Mouse (Mus musculus) forebrain, postnatal 0 days (tissue): Measurements from ENCODE around the gene Cetn4. TPM values are rescaled to one million over a fixed set of nuclear protein-coding genes. Genes with fewer than 3 reads are reported as not detected.

Experiments
- ATAC-seq: fragments of 200-750 bp; cut with Nextera tagmentation; 2 replicates; pipeline ENCODE4 v1.8.0; 2017; ENCODE audit warnings: mild to moderate bottlenecking, moderate library complexity
- DNase-seq: peaks from one replicate; pipeline ENCODE4 v3.0.0-alpha.2; 2015
- H3K27ac ChIP-seq: fragments of 300-500 bp; sonication (generic); 2 replicates; pipeline ENCODE4 v1.5.1; 2014; ENCODE audit warnings: low read depth, mild to moderate bottlenecking, antibody characterized with exemption, low read length, moderate library complexity, mixed read lengths
- H3K27me3 ChIP-seq: fragments of 300-500 bp; sonication (generic); 2 replicates; pipeline ENCODE4 v1.6.1; 2014; ENCODE audit warnings: mild to moderate bottlenecking, low read length, mixed read lengths; ENCODE audit not compliant: insufficient read depth
- H3K36me3 ChIP-seq: fragments of 300-500 bp; sonication (generic); 2 replicates; pipeline ENCODE4 v1.6.1; 2014; ENCODE audit warnings: mild to moderate bottlenecking, moderate library complexity; ENCODE audit not compliant: insufficient read depth
- H3K4me1 ChIP-seq: fragments of 300-500 bp; sonication (generic); 2 replicates; pipeline ENCODE4 v1.6.1; 2014; ENCODE audit warnings: antibody characterized with exemption; ENCODE audit not compliant: insufficient read depth
- H3K4me2 ChIP-seq: fragments of 300-500 bp; sonication (generic); 2 replicates; pipeline ENCODE4 v1.6.1; 2014; ENCODE audit warnings: low read depth, mild to moderate bottlenecking, moderate library complexity
- H3K4me3 ChIP-seq: fragments of 300-500 bp; sonication (generic); 2 replicates; pipeline ENCODE4 v1.5.1; 2014; ENCODE audit warnings: low read depth, low read length, mixed read lengths
- H3K9ac ChIP-seq: fragments of 300-500 bp; sonication (generic); 2 replicates; pipeline ENCODE4 v1.6.1; 2014; ENCODE audit warnings: mild to moderate bottlenecking
- H3K9me3 ChIP-seq: fragments of 300-500 bp; sonication (generic); 2 replicates; pipeline ENCODE4 v1.6.1; 2016; ENCODE audit warnings: low read length
- CTCF ChIP-seq: sonication (generic); IDR thresholded peaks from 2 replicates; pipeline ENCODE4 v1.5.1; 2016; ENCODE audit warnings: antibody characterized with exemption, control low read depth, low read depth
- whole genome bisulfite sequencing: fragments of 180-500 bp; shearing (Covaris S2); extraction: QIAGEN DNeasy Blood & Tissue Kit; methylation state at CpG from one replicate; pipeline ENCODE4 v1.1.7; 2014; 5-methylcytosine and 5-hydroxymethylcytosine counted together
- polyA plus RNA-seq: library from polyadenylated mRNA; unstranded; fragments of >200 nt; fragmentation: Nextera tagmentation; extraction: Ambion mirVana; gene quantifications from 2 replicates; pipeline ENCODE4 v1.2.1, GENCODE M21; 2015
- total RNA-seq: library from RNA; depleted of rRNA; stranded (reverse); fragments of >200 nt; gene quantifications from 2 replicates; pipeline ENCODE4 v1.2.3, GENCODE M21; 2014

The Cetn4 gene
- total and polyA plus RNA-seq, 2 experiments from 2014 or later, result 4.1 to 5.0 TPM

GRCm38 (mm10) chr3:37348221-37349165, 36.0 kb upstream of the Cetn4 start, which contains the start of gene Fgf2:
Gene Fgf2 (plus strand): TSS chr3:37348346.
- no peaks in the 10 kb centered on the region for H3K36me3 ChIP-seq
- TF ChIP-seq CTCF, result no peak

GRCm38 (mm10) chr3:37347671-37348070, 35.2 kb upstream of the Cetn4 start:
- Histone ChIP-seq H3K9me3 (no peaks in the 10 kb centered on the region), H3K27ac (no peak overlapping the region), H3K4me1 (0 out of 2 replicates have a peak, but pooled peaks cover 6% of the 10 kb centered on the region), H3K9ac (no peak overlapping the region), H3K27me3 (peaks cover 3% of the 10 kb centered on the region), H3K4me2 (no peak overlapping the region), H3K36me3 (no peaks in the 10 kb centered on the region), H3K4me3 (no peak overlapping the region)
- ATAC-seq (no peak), DNase-seq (no peak)
- WGBS, result 39% methylated on average over 9 of the region's 9 CpGs
- TF ChIP-seq CTCF, result no peak

More at GRCm38 (mm10) chr3:37348221-37349165, 36.0 kb upstream of the Cetn4 start, which contains the start of gene Fgf2:
- Histone ChIP-seq H3K9me3 (no peaks in the 10 kb centered on the region), H3K27me3 (peaks cover 3% of the 10 kb centered on the region), H3K27ac (no peak within 1 kb of the TSS), H3K4me1 (0 out of 2 replicates have a peak, but pooled peaks cover 6% of the 10 kb centered on the region), H3K9ac (peak within 1 kb of the TSS; percentile 48), H3K4me2 (peak within 1 kb of the TSS; percentile 100), H3K4me3 (peak within 1 kb of the TSS; percentile 55)
- ATAC-seq (peak; percentile 79), DNase-seq (peak; percentile 36)
- WGBS, result 4% methylated on average over 75 of the region's 75 CpGs

- WGBS, result 81% methylated on average over 5 of the region's 5 CpGs
- no peak for TF ChIP-seq CTCF
- H3K4me1 ChIP-seq, result 0 out of 2 replicates have a peak, but pooled peaks cover under 1% of the 10 kb centered on the region
- H3K9me3 ChIP-seq, result no peaks in the 10 kb centered on the region
- no peaks in the 10 kb centered on the region for H3K36me3 ChIP-seq
- H3K4me2 ChIP-seq, result no peak overlapping the region
- no peak overlapping the region for H3K9ac ChIP-seq
- no peak overlapping the region for H3K27ac ChIP-seq
- no peak overlapping the region for H3K4me3 ChIP-seq
- ATAC-seq (no peak), DNase-seq (no peak)
- no peaks in the 10 kb centered on the region; the same call in 1 of the 2 replicates for H3K27me3 ChIP-seq
Observed at GRCm38 (mm10) chr3:37342811-37343210, 30.3 kb upstream of the Cetn4 start.

GRCm38 (mm10) chr3:37341110-37341509, 28.6 kb upstream of the Cetn4 start:
- ATAC-seq (no peak), DNase-seq (no peak)
- no peaks in the 10 kb centered on the region for H3K27me3 ChIP-seq
- H3K4me1 ChIP-seq, result no peaks in the 10 kb centered on the region
- H3K27ac ChIP-seq, result no peak overlapping the region
- H3K36me3 ChIP-seq, result no peaks in the 10 kb centered on the region
- no peak overlapping the region for H3K9ac ChIP-seq
- 67% methylated on average over 5 of the region's 5 CpGs for WGBS
- no peaks in the 10 kb centered on the region for H3K9me3 ChIP-seq
- no peak overlapping the region for H3K4me3 ChIP-seq
- H3K4me2 ChIP-seq, result no peak overlapping the region
- TF ChIP-seq CTCF, result peak; percentile 23; the same call in 1 of the 2 replicates

- no peaks in the 10 kb centered on the region for H3K9me3 ChIP-seq
- no peaks in the 10 kb centered on the region for H3K27me3 ChIP-seq
- H3K4me1 ChIP-seq, result no peaks in the 10 kb centered on the region
- H3K36me3 ChIP-seq, result no peaks in the 10 kb centered on the region
- ATAC-seq (no peak), DNase-seq (no peak)
- H3K9ac ChIP-seq, result no peak overlapping the region
- no peak overlapping the region for H3K4me3 ChIP-seq
- 95% methylated on average over 4 of the region's 4 CpGs for WGBS
- H3K4me2 ChIP-seq, result no peak overlapping the region
- TF ChIP-seq CTCF, result no peak
- no peak overlapping the region for H3K27ac ChIP-seq
Observed at GRCm38 (mm10) chr3:37334053-37334452, 21.5 kb upstream of the Cetn4 start.

GRCm38 (mm10) chr3:37331999-37332449, 19.5 kb upstream of the Cetn4 start:
- 64% methylated on average over 6 of the region's 6 CpGs for WGBS

GRCm38 (mm10) chr3:37329963-37330362, 17.5 kb upstream of the Cetn4 start:
- no peaks in the 10 kb centered on the region for H3K4me1 ChIP-seq
- H3K4me3 ChIP-seq, result no peak overlapping the region
- ATAC-seq (no peak), DNase-seq (no peak)
- no peak overlapping the region for H3K9ac ChIP-seq
- no peaks in the 10 kb centered on the region for H3K9me3 ChIP-seq
- H3K27me3 ChIP-seq, result no peaks in the 10 kb centered on the region
- TF ChIP-seq CTCF, result no peak
- no peak overlapping the region for H3K4me2 ChIP-seq
- WGBS, result 96% methylated on average over 1 of the region's 1 CpGs
- no peaks in the 10 kb centered on the region for H3K36me3 ChIP-seq
- no peak overlapping the region for H3K27ac ChIP-seq

More at GRCm38 (mm10) chr3:37331999-37332449, 19.5 kb upstream of the Cetn4 start:
- no peak overlapping the region for H3K4me3 ChIP-seq
- TF ChIP-seq CTCF, result no peak
- no peak overlapping the region for H3K9ac ChIP-seq
- H3K27ac ChIP-seq, result no peak overlapping the region
- H3K36me3 ChIP-seq, result no peaks in the 10 kb centered on the region
- no peaks in the 10 kb centered on the region for H3K9me3 ChIP-seq
- no peaks in the 10 kb centered on the region for H3K27me3 ChIP-seq
- DNase-seq (no peak), ATAC-seq (no peak)
- no peaks in the 10 kb centered on the region for H3K4me1 ChIP-seq
- no peak overlapping the region for H3K4me2 ChIP-seq
